Mouse (Mus musculus): ENCODE results near the gene Ttc7b.

Gene Ttc7b

DNA sequence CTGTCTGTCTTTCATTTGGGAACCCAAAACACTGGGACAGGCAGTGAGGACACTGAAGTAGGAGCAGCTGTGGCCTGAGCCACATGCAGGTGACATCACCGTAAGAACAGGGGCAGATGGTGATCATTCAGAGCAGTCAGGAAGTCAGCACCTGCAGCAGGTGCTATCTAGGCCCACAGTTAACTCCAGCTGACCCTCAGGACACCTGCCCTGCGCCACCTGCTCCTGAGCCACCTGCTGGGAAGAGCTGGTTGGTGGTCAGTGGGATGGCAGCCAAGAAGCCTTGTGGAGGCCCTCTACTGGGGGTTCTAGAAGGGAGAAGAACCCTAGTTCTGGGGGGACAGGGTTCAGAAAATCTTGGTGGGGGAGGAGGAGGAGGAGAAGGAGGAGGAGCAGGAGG, 216.3 kb downstream of the Ttc7b start:
- no peak for DNase-seq (ENCODE audit: low read depth, low spot score)

DNA sequence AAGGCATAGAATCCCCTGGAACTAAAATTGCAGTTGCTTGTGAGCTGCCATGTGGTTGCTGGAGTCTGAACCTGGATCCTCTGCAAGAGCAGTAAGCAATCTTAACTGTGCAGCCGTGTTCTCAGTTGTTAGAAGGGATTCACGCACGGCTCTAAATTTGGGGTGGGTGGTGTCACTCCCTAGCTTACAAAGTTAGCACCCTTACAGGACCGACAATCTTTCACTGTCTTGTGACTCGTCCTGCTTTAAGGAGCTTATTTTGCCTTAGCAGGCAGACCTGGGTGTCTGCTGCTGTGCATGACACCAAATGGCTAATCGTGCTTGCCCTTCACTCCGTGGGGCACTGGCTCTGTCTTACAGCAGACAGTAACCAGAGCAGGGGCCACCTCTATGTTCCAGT, 217.5 kb downstream of the Ttc7b start:
- DNase-seq (ENCODE audit: low read depth, low spot score), result no peak

DNA sequence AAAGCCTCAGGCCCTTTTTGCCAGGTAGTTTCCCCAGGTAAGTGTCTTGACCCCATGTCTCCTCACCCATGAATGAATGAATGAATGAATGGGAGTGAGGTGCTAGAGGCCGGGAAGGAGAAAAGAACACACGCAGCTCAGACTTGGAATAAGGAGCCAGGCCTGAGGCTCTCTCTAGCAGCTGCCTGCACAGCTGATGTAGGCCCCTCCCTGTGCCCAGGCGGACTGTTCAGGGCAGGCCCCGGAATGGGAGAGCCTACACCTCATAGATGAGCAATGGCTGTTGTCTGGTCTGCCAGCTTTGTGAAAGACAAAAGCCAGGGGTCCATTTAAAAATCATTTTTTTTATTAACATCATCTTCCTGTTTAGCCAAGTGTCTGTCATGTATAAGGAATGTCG, 220.2 kb downstream of the Ttc7b start:
- DNase-seq (ENCODE audit: low read depth, low spot score), result no peak

DNA sequence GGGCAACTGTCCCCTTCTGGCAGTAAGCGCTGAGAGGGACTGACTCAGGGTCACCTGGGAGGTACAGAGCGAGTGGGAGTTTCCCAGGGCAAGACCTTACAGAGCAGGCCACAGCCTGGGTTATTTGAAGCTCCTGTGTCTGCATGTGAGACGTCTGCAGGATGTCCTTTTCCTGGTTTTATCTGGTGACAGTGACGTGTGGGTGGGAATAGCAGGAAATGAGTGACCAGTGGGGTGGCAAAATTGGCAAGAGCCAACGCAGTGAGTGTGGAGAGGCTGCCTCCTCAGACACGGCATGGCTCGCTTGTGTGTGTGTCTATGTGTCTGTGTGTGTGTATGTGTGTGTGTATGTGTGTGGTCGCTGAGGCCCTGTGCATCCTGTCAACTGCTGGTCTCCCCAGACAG, 221.3 kb downstream of the Ttc7b start:
- DNase-seq (ENCODE audit: low read depth, low spot score), result no peak

DNA sequence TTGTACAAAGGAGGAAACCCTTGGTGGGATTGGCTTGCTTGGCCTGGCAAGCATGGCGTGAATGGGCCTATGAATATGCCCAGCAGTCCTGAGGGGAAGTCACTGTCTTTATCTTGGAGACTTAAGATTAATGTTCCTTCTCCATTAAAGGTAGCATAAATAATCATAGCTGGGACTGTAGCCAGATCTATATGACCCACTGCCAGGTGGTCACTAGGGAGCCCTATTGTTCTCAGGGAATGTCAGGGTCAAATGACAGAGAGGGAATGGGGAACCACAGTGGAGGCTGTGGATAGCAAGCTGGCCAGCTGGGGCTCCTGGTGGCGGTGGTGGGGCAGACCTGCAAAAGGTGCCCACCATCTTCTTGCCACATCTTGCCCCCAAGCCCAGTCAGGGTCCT, 221.8 kb downstream of the Ttc7b start:
- DNase-seq (ENCODE audit: low read depth, low spot score), result no peak

DNA sequence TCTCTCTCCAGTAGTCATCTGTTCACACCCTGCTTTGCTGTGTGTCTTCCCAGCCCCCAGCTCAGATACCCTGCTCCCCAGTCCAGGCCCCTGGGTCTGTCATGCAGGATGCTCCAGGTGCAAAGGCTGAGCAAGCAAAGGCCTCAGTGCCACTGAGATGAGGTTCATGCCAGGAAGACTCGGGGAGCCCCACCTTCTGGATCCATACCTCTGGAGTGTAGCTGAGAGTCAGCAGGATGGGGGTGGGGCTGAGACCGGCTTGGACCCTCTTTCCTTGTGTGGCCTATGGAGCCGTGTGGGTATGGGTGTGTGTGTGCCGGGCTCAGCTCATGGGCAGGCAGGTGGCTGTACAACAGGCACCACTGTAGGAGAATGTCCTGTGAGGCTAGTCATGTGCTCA, 222.7 kb downstream of the Ttc7b start:
- DNase-seq (ENCODE audit: low read depth, low spot score), result no peak

DNA sequence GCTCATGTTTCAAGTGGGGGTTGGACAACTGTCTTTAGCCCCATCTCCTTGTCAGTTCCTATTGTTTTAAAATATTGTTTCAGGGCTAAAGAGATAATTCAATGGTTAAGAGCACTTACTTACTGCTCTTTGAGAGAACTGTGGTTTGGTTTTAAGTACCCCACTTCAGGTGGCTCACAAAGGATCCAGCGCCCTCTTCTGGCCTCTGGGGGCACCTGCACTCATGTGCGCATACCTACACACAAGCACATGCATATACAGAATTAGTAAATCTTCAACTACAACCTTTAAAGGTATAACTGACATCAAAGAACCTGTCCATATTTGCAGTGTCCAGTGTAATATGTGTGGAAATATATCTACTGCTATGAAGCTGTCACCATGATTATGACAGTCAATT, 226.2 kb downstream of the Ttc7b start:
- no peak for DNase-seq (ENCODE audit: low read depth, low spot score)

DNA sequence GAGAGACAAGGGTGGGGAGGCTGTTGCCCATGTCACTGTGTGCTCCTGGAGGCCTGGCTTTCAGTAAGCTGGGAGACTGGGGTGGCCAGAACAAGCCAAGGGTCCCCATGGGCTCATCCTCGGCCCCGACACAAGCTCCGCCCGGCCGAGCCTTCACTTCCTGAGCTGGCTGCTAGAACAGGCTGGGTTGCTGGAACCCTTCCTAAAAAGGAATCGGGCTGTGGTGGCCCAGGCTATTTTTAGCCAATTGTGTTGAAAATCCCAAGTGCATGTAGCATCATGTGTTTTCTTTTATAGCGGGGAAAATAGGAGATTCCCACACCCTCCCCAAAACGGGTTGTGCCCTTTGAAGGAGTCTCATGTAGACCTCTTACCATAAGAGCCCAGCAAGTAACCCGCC, 226.7 kb downstream of the Ttc7b start:
- no peak for DNase-seq (ENCODE audit: low read depth, low spot score)

DNA sequence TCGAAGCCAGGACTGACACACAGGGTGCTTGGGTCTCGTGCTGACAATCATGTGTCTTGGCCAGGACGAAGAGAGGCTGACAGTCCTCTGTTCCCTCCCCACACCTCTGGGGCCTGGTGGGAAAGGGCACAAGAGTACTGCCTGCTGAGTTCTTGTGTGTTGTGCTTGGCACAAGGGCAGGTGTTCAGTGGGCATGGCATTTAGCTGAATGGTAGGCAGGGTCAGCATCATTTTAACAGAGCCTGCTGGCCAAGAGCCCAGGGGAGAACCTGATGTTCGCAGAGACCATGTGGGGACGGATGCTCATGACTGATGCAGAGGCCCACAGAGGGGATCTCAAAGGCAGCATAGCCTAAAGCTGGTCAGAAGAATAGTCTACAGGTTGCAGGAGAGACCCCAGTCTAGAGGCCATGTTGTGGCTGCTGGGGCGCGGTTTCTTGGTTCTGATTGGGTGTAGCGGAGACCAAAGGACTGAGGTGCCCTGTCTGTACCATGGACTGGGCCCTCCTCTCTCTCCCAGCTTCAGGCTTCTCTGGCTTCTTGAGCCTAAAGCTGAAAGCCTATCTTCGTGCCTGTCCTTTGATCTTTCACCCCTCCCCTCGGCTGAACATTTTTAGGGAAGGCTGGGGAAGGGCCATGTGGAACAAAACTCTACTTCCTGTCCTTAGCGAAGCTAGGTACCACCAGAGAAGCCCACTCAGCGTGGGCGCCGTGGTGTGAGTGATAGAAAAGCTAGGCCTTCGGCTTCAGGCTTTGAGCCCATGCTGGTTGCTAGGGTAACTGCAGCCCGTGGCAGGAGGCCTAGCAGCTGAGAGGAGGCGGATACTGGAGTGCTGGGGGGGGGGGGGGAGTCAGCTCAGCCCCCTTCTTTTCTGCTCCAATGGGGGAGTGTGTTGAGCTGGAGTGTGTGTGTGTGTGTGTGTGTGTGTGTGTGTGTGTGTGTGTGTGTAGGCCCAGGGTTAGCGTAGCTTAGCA, 229.6 kb downstream of the Ttc7b start:
- no peak for DNase-seq (ENCODE audit: low read depth, low spot score)

DNA sequence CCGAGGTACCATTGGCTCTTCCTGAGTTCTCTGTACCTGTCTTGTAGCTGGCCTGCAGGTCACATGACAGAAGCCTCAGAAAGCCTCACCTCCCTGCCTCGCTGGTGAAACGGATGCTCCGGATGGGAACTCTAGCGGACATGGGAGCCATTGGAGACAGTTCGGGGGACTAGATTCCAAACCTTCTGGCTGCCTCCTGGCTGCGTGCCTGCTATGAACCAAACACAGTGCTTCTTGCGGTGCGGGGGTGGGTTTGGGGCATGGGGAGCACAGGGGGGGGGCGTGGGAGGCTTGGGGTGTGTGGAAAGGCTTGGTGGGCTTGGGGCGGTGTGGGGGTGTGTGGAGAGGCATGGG, 230.5 kb downstream of the Ttc7b start:
- no peak for DNase-seq (ENCODE audit: low read depth, low spot score)

DNA sequence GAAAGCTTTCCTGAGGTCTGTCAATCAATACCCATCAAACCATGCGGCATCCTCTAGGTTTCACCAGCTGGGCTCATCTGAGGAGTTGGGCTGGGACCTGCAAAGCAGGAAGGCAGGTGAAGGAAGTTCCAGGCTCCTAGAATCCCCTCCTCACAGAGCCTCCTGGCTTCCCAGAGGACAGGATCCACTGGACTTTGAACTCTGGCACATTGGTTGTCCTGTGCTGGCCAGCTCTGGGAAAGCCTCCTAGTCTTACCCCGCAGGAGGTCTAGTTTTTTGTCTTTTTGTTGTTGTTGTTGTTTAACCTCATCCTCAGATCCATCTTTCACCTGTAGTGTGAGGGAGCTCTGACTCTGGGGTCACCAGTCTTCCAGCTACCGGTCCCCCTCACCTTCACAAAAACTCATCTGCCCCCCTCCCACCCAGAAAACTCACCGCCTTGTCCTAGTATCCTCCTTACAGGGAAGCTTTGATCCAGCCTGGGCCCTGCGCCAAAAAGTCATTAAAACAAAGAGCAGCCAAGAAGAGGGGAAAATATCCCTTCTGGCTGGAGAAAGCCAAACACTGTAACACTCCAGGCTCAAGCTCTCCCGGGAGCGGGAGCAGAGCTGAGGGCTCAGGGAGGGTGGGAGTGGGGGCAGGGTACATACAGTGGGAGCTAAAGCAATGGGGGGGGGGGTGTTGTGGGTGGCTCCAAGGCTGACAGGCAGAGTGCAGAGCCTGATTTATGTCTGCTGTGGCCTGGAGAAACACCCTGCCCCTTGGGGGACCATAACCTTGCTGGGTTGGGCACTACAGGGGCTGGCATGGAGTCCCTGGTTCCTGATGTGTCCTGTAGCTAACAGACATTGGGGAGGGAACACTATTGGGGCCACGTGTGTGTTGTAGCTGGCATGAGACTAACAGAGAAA, 231.1 kb downstream of the Ttc7b start:
- DNase-seq (ENCODE audit: low read depth, low spot score), result no peak

DNA sequence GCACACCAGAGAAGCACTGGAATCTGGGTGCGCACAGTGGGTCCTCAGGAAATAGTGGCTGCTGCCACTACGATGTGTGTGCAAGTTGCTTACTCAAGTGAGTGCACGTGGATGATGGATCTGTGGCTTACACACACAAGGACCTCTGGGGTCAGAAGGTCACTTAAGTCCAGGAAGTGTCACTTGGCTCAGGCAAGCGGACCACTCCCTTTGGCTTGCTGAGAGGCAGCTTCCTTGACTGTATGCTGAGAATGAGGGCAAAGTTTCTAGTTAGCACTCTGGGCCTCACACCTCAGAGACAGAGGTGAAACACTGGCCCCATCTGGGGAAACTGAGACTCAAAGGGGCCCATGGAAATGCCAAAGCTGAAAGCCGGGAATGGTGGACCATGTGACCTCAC, 232.6 kb downstream of the Ttc7b start:
- no peak for DNase-seq (ENCODE audit: low read depth, low spot score)

DNA sequence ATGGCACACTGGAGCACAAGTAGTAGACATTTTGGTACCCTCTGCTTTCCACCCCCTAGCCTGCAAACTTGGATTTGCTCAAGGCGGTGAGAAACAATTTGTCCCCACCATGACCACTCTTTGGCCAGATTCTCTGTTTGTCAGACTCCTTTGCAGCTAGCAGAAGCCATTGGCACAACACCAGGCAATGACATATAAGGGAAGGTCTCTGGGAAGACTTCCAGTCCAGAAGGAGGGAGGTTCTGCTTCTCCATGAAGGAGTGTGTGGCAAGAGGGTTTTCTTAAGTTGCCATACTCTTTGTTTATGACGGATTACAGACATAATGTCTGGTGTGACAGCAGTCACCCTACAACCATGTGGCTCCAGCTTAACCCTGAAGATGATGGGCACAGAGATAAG, 233.1 kb downstream of the Ttc7b start:
- no peak for DNase-seq (ENCODE audit: low read depth, low spot score)

DNA sequence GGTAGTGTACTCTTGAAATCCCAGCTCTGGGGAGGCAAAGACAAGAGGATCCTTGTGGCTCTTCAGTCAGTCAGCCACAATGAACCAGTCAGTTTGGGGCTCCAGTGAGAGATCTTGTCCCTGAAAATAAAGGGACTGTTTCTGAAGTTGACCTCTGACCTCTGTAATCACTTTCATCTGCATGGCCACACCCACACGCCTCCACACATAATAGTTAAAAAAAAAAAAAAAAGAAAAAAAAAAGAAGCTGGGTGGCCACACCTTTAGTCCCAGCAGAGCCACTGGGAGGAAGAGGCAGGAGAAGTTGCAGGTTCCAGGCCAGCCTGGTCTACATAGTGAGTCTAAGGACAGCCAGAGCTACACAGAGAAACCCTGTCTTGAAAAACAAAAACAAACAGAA, 237.3 kb downstream of the Ttc7b start:
- DNase-seq (ENCODE audit: low read depth, low spot score), result no peak

DNA sequence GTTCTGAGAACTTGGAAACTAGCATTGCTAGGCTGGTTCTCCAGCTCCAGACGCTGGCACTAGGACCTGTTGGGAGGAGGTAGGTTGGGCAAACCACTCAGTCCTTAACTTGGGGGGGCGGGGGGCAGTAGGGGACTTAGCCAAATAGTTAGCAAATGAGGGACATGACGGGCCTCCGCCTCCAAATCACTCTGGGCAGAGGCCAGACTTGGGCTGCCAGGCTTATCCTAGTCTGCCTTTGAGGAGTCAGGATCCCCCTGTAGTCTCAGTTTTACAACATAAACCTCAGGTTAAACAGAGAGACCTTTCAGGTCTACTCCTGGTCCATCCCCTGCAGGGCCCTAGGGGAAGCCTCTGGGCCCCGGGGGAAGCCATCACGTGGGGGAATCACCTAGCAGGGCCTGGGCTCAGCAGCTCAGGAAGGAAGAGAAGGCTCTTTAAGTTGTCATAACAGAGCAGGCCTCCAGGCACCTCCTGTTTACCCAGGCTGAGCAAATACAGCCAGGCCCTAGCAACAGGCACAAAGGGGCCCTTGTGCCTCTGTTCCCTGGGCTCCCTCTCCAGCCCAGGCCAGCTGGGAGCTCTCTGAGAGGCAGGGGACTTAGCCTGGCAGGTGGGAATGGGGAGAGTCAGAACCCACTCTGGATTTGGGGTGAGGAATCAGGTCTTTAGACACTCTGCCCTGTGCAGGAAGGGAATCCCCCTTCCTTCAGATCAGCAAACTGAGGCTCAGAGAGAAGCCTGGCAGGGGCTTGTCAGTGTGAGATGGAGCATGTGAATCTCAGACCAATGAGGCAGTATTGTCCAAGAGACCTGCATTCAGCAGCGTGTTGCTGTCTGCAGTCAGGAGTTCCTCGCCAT, 238.4 kb downstream of the Ttc7b start:
- DNase-seq (ENCODE audit: low read depth, low spot score), result no peak

DNA sequence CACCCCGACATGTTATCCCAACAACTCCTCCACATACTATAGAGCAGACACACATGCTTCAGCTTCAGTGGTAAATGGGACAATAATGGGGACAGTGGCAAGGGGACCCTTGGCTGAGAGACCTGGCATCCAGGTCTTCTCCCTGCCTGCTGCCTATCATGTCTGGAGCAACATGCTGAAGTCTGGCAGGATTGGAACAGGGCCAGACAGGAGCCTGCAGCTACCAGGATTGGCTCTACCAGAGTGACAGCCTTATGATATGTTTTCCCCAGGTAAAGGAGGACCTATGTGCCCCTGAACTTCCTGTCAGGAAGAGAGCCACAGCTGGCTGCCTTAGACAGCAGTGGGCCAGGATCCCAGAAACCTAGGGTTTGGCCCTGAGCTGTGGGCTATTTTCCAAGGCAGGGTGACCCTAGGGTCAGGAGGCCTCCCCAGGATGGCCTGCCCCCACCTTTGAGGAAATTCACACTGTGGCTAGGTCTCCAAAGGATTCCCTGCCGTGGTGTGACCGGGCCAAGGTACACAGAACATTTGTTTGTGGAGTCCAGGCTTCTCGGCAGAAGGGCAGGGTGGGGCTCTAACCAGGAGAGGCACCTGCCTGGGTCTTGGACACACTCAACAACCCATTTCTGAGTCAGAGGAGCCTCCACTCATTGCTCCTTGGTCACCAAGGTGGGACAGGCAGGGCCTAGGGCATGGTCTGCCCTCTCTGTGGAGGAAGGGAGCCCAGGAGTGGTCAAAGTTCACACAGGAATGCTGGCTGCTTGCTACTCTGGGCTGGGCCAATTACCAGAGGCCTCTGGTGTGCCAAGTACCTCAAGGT, 239.4 kb downstream of the Ttc7b start:
- no peak for DNase-seq (ENCODE audit: low read depth, low spot score)

DNA sequence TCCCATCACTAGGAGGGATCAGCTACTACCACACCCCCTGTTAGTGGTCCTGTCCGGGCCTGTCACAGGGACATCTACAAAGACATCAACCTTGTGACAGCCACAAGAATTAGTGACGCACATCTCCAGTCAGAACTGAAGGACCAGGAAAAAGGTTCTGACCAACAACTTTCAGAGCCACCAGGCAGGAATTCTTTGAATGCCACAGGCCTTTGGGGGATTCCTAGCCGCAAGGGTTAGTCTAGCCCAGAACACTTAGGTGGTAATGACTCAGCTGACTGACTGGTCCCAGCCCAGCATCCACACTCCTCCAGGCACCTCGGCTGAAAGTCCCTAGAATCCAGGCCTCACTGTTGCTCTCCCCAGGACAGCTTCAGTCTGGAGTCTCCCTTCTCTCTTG, 240.7 kb downstream of the Ttc7b start:
- no peak for DNase-seq (ENCODE audit: low read depth, low spot score)

DNA sequence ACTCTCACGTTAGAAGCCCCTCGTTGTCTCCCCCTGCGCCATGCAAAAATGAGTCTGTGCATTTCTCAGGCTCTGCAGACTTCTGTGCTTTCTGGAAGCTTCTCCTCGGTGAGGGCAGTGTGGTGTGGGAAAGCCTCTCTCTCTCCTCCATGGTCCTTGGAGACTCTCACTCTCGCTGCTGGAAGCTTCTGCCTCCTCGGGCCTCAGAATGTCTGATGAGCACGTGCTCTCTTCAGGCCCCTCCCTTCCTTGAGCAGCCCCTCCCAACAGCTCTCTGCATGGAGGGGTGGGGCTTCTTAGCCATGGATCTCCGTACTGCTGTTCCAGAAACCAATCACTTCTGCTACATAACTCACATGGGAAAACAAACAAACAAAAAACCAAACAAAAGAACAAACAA, 242.3 kb downstream of the Ttc7b start:
- DNase-seq (ENCODE audit: low read depth, low spot score), result no peak

DNA sequence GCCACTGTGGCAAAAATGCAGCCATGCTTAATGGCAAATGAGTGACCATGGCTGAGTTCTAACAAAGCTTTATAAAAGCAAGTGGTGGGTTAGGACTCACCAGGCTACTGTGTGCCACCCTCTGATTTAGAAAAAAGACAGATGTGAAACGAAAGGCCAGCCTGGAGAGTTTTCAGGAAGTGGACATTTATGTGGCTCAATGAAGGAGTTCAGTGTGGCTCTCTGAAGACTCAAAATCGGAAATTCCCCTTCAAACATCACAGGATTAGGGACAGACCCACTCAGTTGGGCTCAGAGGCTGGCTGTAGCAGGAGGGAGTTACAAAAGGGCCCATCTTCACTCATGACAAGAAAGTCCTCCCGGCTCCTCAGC, 243.1 kb downstream of the Ttc7b start:
- no peak for DNase-seq (ENCODE audit: low read depth, low spot score)

DNA sequence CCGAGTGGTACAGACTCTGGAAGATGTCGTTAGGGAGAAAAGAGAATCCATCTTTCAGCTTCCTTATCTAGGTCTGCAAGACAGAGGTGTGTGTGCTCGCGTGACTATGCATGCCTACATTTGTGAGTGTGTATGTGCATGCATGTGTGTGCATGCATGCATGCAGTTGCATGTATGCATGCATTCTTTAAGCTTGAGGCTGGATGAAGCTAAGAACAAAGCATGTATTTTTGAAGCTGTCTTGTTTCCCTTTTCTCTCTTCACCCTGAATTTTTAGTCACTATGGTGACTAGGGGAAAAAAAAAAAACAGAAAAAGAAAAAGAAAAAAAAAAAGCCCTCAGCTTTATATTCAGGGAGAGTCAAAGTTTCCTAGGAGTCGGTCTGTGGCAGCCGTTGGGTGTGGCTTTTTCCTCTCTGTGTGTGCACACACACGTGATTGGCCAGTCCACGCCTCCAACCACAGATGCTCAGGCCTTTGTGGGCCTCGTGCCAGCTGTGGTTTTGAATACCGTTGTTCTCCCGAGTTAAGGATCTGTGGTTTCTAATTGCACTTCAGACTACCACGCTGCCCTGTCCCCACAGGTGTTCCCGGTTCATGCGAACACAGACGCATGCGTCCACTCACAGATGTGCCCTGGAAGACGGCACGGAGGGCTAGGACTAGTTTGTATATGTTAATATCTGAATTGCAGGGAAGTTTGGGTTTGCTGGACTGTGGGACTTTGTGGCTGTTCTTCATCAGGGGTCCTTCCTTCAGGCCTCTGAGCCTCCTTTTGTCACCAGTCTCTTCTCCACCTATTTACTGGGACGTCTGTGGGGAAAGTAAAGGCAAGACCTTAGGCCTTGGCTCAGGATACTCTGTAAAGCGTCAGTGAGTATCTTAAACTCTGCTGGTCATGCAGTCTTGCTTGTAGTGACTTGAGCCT, 243.8 kb downstream of the Ttc7b start:
- no peak for DNase-seq (ENCODE audit: low read depth, low spot score)
